Mouse (Mus musculus) hindbrain, embryonic 11.5 days (tissue): ENCODE measurements around the gene Chrm4. TPM values are rescaled to one million over a fixed set of nuclear protein-coding genes. Genes with fewer than 3 reads are reported as not detected.

ENCODE experiments used
- ATAC-seq: fragments of 200-750 bp; cut with Nextera tagmentation; 2 replicates; pipeline ENCODE4 v1.8.0; 2017; ENCODE audit warnings: mild to moderate bottlenecking, moderate TSS enrichment, moderate library complexity; ENCODE audit not compliant: low FRiP score
- DNase-seq: peaks from one replicate; pipeline ENCODE4 v3.0.0-alpha.2; 2015; ENCODE audit warnings: low spot score
- H3K27ac ChIP-seq: fragments of 300-500 bp; sonication (generic); 2 replicates; pipeline ENCODE4 v1.5.1; 2014; ENCODE audit warnings: mild to moderate bottlenecking, low read depth, low read length
- H3K27me3 ChIP-seq: fragments of 300-500 bp; sonication (generic); 2 replicates; pipeline ENCODE4 v1.6.1; 2014; ENCODE audit warnings: mild to moderate bottlenecking, low read length, moderate library complexity, mixed read lengths; ENCODE audit not compliant: control insufficient read depth, insufficient read depth
- H3K36me3 ChIP-seq: fragments of 300-500 bp; sonication (generic); 2 replicates; pipeline ENCODE4 v1.6.1; 2014; ENCODE audit warnings: mild to moderate bottlenecking, low read length, moderate library complexity, mixed read lengths; ENCODE audit not compliant: control insufficient read depth, insufficient read depth
- H3K4me1 ChIP-seq: fragments of 300-500 bp; sonication (generic); replicated peaks from 2 replicates; pipeline ENCODE4 v1.6.1; 2014; ENCODE audit warnings: low read length, mixed read lengths; ENCODE audit not compliant: control insufficient read depth, insufficient read depth
- H3K4me2 ChIP-seq: fragments of 300-500 bp; sonication (generic); replicated peaks from 2 replicates; pipeline ENCODE4 v1.6.1; 2014; ENCODE audit warnings: mild to moderate bottlenecking, low read depth, low read length
- H3K4me3 ChIP-seq: fragments of 300-500 bp; sonication (generic); 2 replicates; pipeline ENCODE4 v1.5.1; 2014; ENCODE audit warnings: low read depth, low read length
- H3K9ac ChIP-seq: fragments of 300-500 bp; sonication (generic); 2 replicates; pipeline ENCODE4 v1.6.1; 2014; ENCODE audit warnings: low read depth, low read length
- H3K9me3 ChIP-seq: fragments of 300-500 bp; sonication (generic); 2 replicates; pipeline ENCODE4 v1.6.1; 2016; ENCODE audit warnings: low read length; ENCODE audit not compliant: control insufficient read depth
- WGBS: fragments of 180-500 bp; shearing (Covaris S2); extraction: QIAGEN DNeasy Blood & Tissue Kit; methylation state at CpG from one replicate; pipeline ENCODE4 v1.1.7; 2014; 5-methylcytosine and 5-hydroxymethylcytosine counted together
- polyA plus RNA-seq: library from polyadenylated mRNA; unstranded; fragments of >200 nt; fragmentation: Nextera tagmentation; extraction: Ambion mirVana; gene quantifications from 2 replicates; pipeline ENCODE4 v1.2.1, GENCODE M21; 2014

Gene Chrm4
- polyA plus RNA-seq, 1 experiment from 2014 or later, result 0.42 TPM

GRCm38 (mm10) chr2:91962864-91963401 lies 35.9 kb downstream of the Chrm4 start:
- ATAC-seq (no peak), DNase-seq (no peak)
- WGBS, result under 1% methylated on average over 38 of the region's 39 CpGs
- Histone ChIP-seq H3K4me1 (peaks cover 2% of the 10 kb centered on the region; the same call in 1 of the 2 replicates), H3K36me3 (no peaks in the 10 kb centered on the region), H3K27me3 (peaks cover 5% of the 10 kb centered on the region; the same call in 1 of the 2 replicates), H3K9me3 (no peaks in the 10 kb centered on the region), H3K27ac (peak overlapping the region; percentile 73), H3K4me3 (peak overlapping the region; percentile 82), H3K4me2 (peak overlapping the region; percentile 87), H3K9ac (peak overlapping the region; percentile 81)

DNA sequence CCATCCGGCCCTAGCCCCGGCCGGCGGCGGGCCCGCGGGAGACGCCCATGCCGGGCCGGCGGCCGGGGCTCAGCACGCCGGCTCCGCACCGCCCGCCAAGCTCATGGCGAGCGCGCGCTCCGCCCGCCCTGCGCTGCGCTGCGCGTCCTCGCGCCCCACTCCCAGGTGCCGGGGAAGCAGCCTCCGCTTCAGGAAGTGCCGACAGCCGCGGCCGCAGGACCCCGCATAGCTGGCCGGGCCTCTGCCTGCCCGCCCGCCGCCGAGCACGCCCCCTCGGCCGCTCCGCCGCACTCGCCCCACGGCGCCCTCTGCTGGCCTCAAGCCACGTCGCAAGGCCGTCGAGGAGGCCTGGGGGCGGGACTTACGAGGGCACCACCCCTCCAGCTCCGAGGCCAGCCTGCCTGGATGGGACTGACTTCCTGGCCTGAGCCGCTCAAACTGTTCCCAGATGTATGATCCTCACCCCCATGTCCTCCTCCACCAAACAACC lies 36.4 kb downstream of the Chrm4 start:
- Histone ChIP-seq H3K36me3 (no peaks in the 10 kb centered on the region), H3K4me1 (peaks cover 2% of the 10 kb centered on the region; the same call in 1 of the 2 replicates), H3K9ac (peak overlapping the region; percentile 81), H3K27ac (peak overlapping the region; percentile 73), H3K4me3 (peak overlapping the region; percentile 82), H3K27me3 (peaks cover 5% of the 10 kb centered on the region; the same call in 1 of the 2 replicates), H3K4me2 (peak overlapping the region; percentile 87), H3K9me3 (no peaks in the 10 kb centered on the region)
- 0% methylated on average over 42 of the region's 57 CpGs for WGBS
- DNase-seq (peak; percentile 96), ATAC-seq (peak; percentile 93)

GRCm38 (mm10) chr2:91964610-91965204 lies 37.7 kb downstream of the Chrm4 start:
- Histone ChIP-seq H3K27ac (no peak overlapping the region), H3K9me3 (no peaks in the 10 kb centered on the region), H3K4me1 (peaks cover 2% of the 10 kb centered on the region; the same call in 1 of the 2 replicates), H3K36me3 (no peaks in the 10 kb centered on the region), H3K4me3 (no peak overlapping the region), H3K9ac (no peak overlapping the region), H3K27me3 (peaks cover 5% of the 10 kb centered on the region; the same call in 1 of the 2 replicates), H3K4me2 (no peak overlapping the region)
- ATAC-seq, result no peak
- DNase-seq, result no peak
- WGBS, result 72% methylated on average over 3 of the region's 3 CpGs

DNA sequence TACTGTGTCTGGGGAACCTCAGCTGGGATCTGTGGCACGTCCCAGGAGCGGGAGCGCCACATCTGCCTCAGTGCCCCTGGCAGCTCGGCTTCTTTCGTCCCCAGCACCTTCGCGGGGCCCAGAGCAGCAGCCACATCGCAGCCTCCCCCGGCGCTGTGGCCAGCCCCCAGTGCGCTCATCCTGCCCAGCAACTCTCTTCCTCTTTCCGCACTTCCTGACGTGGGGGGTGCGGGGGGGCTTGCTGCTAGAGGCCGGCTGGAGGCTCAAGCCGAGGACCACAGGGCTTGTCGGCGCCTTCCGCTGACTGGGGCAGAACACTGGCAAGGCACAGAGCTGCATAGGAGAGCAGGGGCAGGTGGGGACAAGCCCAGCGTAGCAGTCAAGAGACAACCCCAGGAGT lies 38.4 kb downstream of the Chrm4 start:
- Histone ChIP-seq H3K27ac (no peak overlapping the region), H3K9me3 (no peaks in the 10 kb centered on the region), H3K9ac (0 out of 2 replicates have a peak overlapping the region, but pooled peaks have one; percentile 23), H3K4me1 (peaks cover 2% of the 10 kb centered on the region; the same call in 1 of the 2 replicates), H3K4me3 (no peak overlapping the region), H3K27me3 (peaks cover 5% of the 10 kb centered on the region; the same call in 1 of the 2 replicates), H3K36me3 (no peaks in the 10 kb centered on the region), H3K4me2 (no peak overlapping the region; the same call in 1 of the 2 replicates)
- 15% methylated on average over 20 of the region's 20 CpGs for WGBS
- no peak for ATAC-seq
- no peak for DNase-seq

DNA sequence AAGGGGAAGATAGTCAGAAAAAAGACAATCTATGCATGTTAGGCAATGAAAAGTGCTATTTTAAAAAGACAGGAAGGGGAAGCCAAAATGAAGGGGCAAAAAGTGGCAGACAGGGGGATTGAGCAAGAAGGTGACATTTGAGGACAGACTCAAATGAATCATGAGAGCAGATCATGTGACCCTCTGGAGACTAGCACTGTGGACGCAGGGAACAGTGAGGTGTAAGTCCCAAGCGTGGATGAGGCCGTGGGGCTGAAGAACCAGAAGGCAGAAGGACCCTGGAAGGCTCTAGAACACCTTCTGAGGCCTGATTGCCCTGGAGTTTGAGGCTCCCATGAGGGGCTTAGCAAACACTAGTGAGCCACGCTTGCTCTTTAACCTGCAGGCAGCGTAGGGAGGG lies 39.3 kb downstream of the Chrm4 start:
- H3K9me3 ChIP-seq, result no peaks in the 10 kb centered on the region
- no peak overlapping the region for H3K4me2 ChIP-seq
- H3K36me3 ChIP-seq, result no peaks in the 10 kb centered on the region
- no peak overlapping the region for H3K9ac ChIP-seq
- peaks cover 5% of the 10 kb centered on the region; the same call in 1 of the 2 replicates for H3K27me3 ChIP-seq
- no peak overlapping the region for H3K27ac ChIP-seq
- 92% methylated on average over 5 of the region's 5 CpGs for WGBS
- H3K4me1 ChIP-seq, result peaks cover 4% of the 10 kb centered on the region; the same call in 1 of the 2 replicates
- H3K4me3 ChIP-seq, result no peak overlapping the region
- DNase-seq (no peak), ATAC-seq (no peak)

DNA sequence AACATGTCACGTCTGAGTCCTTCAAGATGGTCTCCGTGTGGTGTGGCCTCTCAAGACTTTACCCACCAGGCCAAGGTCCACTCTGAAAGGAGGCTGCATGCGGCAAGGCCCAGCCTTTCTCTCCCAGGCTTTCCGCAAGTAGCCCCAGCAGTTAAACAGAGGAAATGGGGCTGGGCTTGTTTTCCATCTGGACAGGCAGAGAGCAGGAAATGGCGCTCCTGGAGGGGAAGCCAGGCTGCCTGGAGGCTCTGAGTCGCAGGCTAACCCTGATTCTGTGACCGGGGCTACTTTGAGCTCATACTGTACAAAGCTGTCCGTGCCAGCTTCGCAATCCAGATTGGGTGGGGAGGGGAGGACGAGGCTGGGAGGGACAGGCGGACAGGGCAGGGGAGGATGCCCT lies 40.9 kb downstream of the Chrm4 start:
- no peak overlapping the region for H3K4me3 ChIP-seq
- no peaks in the 10 kb centered on the region for H3K9me3 ChIP-seq
- ATAC-seq, result no peak
- H3K27ac ChIP-seq, result no peak overlapping the region
- H3K36me3 ChIP-seq, result no peaks in the 10 kb centered on the region
- no peak for DNase-seq
- H3K9ac ChIP-seq, result no peak overlapping the region
- WGBS, result 70% methylated on average over 11 of the region's 11 CpGs
- H3K27me3 ChIP-seq, result peaks cover 5% of the 10 kb centered on the region
- peaks cover 4% of the 10 kb centered on the region for H3K4me1 ChIP-seq
- H3K4me2 ChIP-seq, result no peak overlapping the region

GRCm38 (mm10) chr2:91971231-91972097 lies 44.4 kb downstream of the Chrm4 start:
- DNase-seq, result no peak
- Histone ChIP-seq H3K36me3 (no peaks in the 10 kb centered on the region), H3K9me3 (no peaks in the 10 kb centered on the region), H3K27me3 (peaks cover 30% of the 10 kb centered on the region), H3K4me1 (peaks cover 14% of the 10 kb centered on the region), H3K4me2 (peak overlapping the region; percentile 18; the same call in 1 of the 2 replicates), H3K27ac (no peak overlapping the region), H3K4me3 (no peak overlapping the region), H3K9ac (no peak overlapping the region)
- WGBS, result 16% methylated on average over 21 of the region's 21 CpGs
- ATAC-seq, result 0 out of 2 replicates have a peak, but pooled peaks have one; percentile 14

DNA sequence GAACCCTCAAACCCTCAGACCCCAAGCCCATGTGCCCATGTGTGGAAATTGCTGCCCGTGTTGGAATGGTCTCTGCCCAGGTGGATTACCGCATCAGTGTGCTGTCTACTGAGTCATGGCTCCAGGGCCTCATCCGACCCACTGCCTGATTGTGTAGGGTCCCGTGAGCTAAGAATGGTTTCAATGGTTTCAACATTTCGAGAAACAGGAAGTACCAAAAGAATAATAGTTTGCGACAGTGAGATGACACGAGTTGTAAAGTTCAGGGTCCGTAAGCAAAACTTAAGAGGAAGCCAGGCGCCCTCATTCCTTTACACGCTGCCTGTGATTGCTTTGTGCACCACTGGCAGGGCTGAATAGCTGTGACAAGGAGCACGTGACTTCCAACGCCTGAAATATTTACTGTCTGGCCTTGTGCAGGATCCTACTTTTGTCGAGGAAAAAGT lies 45.1 kb downstream of the Chrm4 start:
- Histone ChIP-seq H3K27me3 (peaks cover 36% of the 10 kb centered on the region), H3K9me3 (no peaks in the 10 kb centered on the region), H3K27ac (no peak overlapping the region), H3K4me1 (peaks cover 14% of the 10 kb centered on the region), H3K4me2 (no peak overlapping the region), H3K9ac (no peak overlapping the region), H3K4me3 (no peak overlapping the region), H3K36me3 (no peaks in the 10 kb centered on the region)
- 0 out of 2 replicates have a peak, but pooled peaks have one; percentile 36 for ATAC-seq
- DNase-seq, result no peak
- WGBS, result 39% methylated on average over 13 of the region's 13 CpGs
